Mouse (Mus musculus) embryonic facial prominence, embryonic 12.5 days (tissue): ENCODE measurements around the gene Kif27. TPM values are rescaled to one million over a fixed set of nuclear protein-coding genes. Genes with fewer than 3 reads are reported as not detected.
A peak's percentile ranks its signal among the peaks of the same experiment; 100 is the strongest.
"Not testable (repeated sequence)": the region's sequence is repeated elsewhere in the genome, so short reads cannot be mapped to it uniquely, and the experiment has no call there.

Source experiments
- ATAC-seq: fragments of 200-750 bp; cut with Nextera tagmentation; 2 replicates; pipeline ENCODE4 v1.8.0; 2017; ENCODE audit not compliant: insufficient number of reproducible peaks, insufficient read depth, low FRiP score, low TSS enrichment
- H3K27ac ChIP-seq: fragments of 300-500 bp; sonication (generic); 2 replicates; pipeline ENCODE4 v1.5.1; 2016; ENCODE audit warnings: mild to moderate bottlenecking
- H3K27me3 ChIP-seq: fragments of 300-500 bp; sonication (generic); 2 replicates; pipeline ENCODE4 v1.6.1; 2016; ENCODE audit warnings: mild to moderate bottlenecking, moderate library complexity
- H3K36me3 ChIP-seq: fragments of 300-500 bp; sonication (generic); 2 replicates; pipeline ENCODE4 v1.6.1; 2016; ENCODE audit warnings: mild to moderate bottlenecking
- H3K4me1 ChIP-seq: fragments of 300-500 bp; sonication (generic); 2 replicates; pipeline ENCODE4 v1.6.1; 2016
- H3K4me2 ChIP-seq: fragments of 300-500 bp; sonication (generic); replicated peaks from 2 replicates; pipeline ENCODE4 v1.6.1; 2016; ENCODE audit warnings: mild to moderate bottlenecking, moderate library complexity
- H3K4me3 ChIP-seq: fragments of 300-500 bp; sonication (generic); 2 replicates; pipeline ENCODE4 v1.5.1; 2016; ENCODE audit warnings: mild to moderate bottlenecking
- H3K9ac ChIP-seq: fragments of 300-500 bp; sonication (generic); 2 replicates; pipeline ENCODE4 v1.6.1; 2016; ENCODE audit warnings: mild to moderate bottlenecking, moderate library complexity
- H3K9me3 ChIP-seq: fragments of 300-500 bp; sonication (generic); 2 replicates; pipeline ENCODE4 v1.6.1; 2016; ENCODE audit warnings: mild to moderate bottlenecking, moderate library complexity
- WGBS: fragments of 180-500 bp; shearing (Covaris S2); methylation state at CpG from one replicate; pipeline ENCODE4 v1.1.7; 2016; 5-methylcytosine and 5-hydroxymethylcytosine counted together
- polyA plus RNA-seq: library from polyadenylated mRNA; unstranded; fragments of >200 nt; fragmentation: Nextera tagmentation; extraction: Ambion mirVana; gene quantifications from 2 replicates; pipeline ENCODE4 v1.2.1, GENCODE M21; 2016

Kif27 gene
- polyA plus RNA-seq = 0.90 and 1.2 TPM in 2 replicates

- Histone ChIP-seq H3K27ac (0 out of 2 replicates have a peak within 1 kb of the TSS, but pooled peaks have one; percentile 46), H3K4me1 (no peaks in the 10 kb centered on the region; the same call in 1 of the 2 replicates), H3K27me3 (no peaks in the 10 kb centered on the region), H3K4me2 (peak within 1 kb of the TSS; percentile 91), H3K9me3 (no peaks in the 10 kb centered on the region), H3K36me3 (no peaks in the 10 kb centered on the region), H3K9ac (peak within 1 kb of the TSS; percentile 60), H3K4me3 (peak within 1 kb of the TSS; percentile 66)
- WGBS = 1% methylated on average over 74 of the region's 85 CpGs
- ATAC-seq = peak; percentile 98
These were observed at the start of gene Kif27 for GRCm38 (mm10) chr13:58358629-58359303. Gene Kif27 (minus strand): TSS chr13:58359122.

- WGBS = 9% methylated on average over 17 of the region's 17 CpGs
- Histone ChIP-seq H3K4me3 (peak within 1 kb of the TSS; percentile 96), H3K9ac (peak within 1 kb of the TSS; percentile 100), H3K4me2 (peak within 1 kb of the TSS; percentile 52), H3K27ac (peak within 1 kb of the TSS; percentile 99)
- H3K4me1 ChIP-seq, H3K36me3 ChIP-seq, H3K9me3 ChIP-seq, ATAC-seq, H3K27me3 ChIP-seq: not testable (repeated sequence)
These were observed 44.3 kb upstream of the Kif27 start, which contains the start of gene Hnrnpk for GRCm38 (mm10) chr13:58403243-58403642. Gene Hnrnpk (minus strand): TSS chr13:58403343.

GRCm38 (mm10) chr13:58402744-58403110, 43.8 kb upstream of the Kif27 start:
- ATAC-seq = peak; percentile 58
- Histone ChIP-seq H3K4me2 (peak overlapping the region; percentile 52), H3K9me3 (no peaks in the 10 kb centered on the region), H3K9ac (peak overlapping the region; percentile 100), H3K4me3 (peak overlapping the region; percentile 96), H3K4me1 (no peaks in the 10 kb centered on the region), H3K27ac (peak overlapping the region; percentile 99), H3K36me3 (peaks cover 4% of the 10 kb centered on the region), H3K27me3 (no peaks in the 10 kb centered on the region)
- WGBS = 0% methylated on average over 31 of the region's 48 CpGs

- peak within 1 kb of the TSS; percentile 99 for H3K27ac ChIP-seq
- under 1% methylated on average over 91 of the region's 91 CpGs for WGBS
- peak; percentile 93 for ATAC-seq
These were observed 43.3 kb upstream of the Kif27 start, which contains the start of gene Rmi1 for GRCm38 (mm10) chr13:58402003-58402743. Gene Rmi1 (plus strand): TSS chr13:58402248.

GRCm38 (mm10) chr13:58401135-58402002, 42.4 kb upstream of the Kif27 start:
- Histone ChIP-seq H3K9me3 (no peaks in the 10 kb centered on the region), H3K36me3 (peaks cover 14% of the 10 kb centered on the region), H3K4me1 (no peaks in the 10 kb centered on the region), H3K4me3 (peak overlapping the region; percentile 96), H3K4me2 (peak overlapping the region; percentile 69), H3K27ac (peak overlapping the region; percentile 99), H3K9ac (peak overlapping the region; percentile 100), H3K27me3 (no peaks in the 10 kb centered on the region)
- under 1% methylated on average over 83 of the region's 100 CpGs for WGBS
- ATAC-seq = peak; percentile 32

More at GRCm38 (mm10) chr13:58402003-58402743, 43.3 kb upstream of the Kif27 start, which contains the start of gene Rmi1:
- peaks cover 10% of the 10 kb centered on the region for H3K36me3 ChIP-seq
- peak within 1 kb of the TSS; percentile 100 for H3K9ac ChIP-seq
- H3K4me1 ChIP-seq = no peaks in the 10 kb centered on the region
- H3K4me2 ChIP-seq = peak within 1 kb of the TSS; percentile 69
- no peaks in the 10 kb centered on the region for H3K27me3 ChIP-seq
- H3K9me3 ChIP-seq = no peaks in the 10 kb centered on the region
- H3K4me3 ChIP-seq = peak within 1 kb of the TSS; percentile 96

DNA sequence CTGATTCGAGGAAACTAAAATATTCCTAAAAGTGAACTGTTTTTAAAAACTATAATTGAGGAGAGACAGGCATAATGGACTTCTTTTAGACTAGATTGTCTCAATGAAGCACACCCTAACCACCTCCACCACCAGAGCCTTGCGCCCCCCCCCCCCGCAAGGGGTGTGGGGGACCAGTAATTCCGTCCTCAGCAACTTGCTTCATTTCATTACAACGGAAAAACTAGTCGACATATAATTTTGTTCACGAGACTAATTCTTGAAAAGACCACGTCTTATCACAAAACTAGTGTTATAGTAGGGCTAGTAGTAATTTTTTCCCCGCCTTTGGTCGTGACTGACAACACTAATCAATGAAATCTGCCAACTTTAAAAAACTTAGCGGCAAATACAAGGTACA, 41.7 kb upstream of the Kif27 start:
- under 1% methylated on average over 11 of the region's 11 CpGs for WGBS
- peak overlapping the region; percentile 99; the same call in 1 of the 2 replicates for H3K27ac ChIP-seq
- H3K4me1 ChIP-seq = no peaks in the 10 kb centered on the region
- peak overlapping the region; percentile 96 for H3K4me3 ChIP-seq
- no peaks in the 10 kb centered on the region for H3K9me3 ChIP-seq
- ATAC-seq = no peak
- H3K36me3 ChIP-seq = peaks cover 21% of the 10 kb centered on the region
- H3K4me2 ChIP-seq = peak overlapping the region; percentile 69
- H3K27me3 ChIP-seq = no peaks in the 10 kb centered on the region
- peak overlapping the region; percentile 100 for H3K9ac ChIP-seq

GRCm38 (mm10) chr13:58397651-58398050, 38.7 kb upstream of the Kif27 start:
- no peak overlapping the region for H3K9ac ChIP-seq
- H3K27me3 ChIP-seq = no peaks in the 10 kb centered on the region
- H3K27ac ChIP-seq = no peak overlapping the region
- H3K36me3 ChIP-seq = peaks cover 42% of the 10 kb centered on the region
- 92% methylated on average over 13 of the region's 13 CpGs for WGBS
- no peaks in the 10 kb centered on the region for H3K9me3 ChIP-seq
- ATAC-seq = no peak
- no peak overlapping the region for H3K4me2 ChIP-seq
- H3K4me3 ChIP-seq = no peak overlapping the region
- H3K4me1 ChIP-seq = no peaks in the 10 kb centered on the region

GRCm38 (mm10) chr13:58394392-58394791, 35.5 kb upstream of the Kif27 start:
- not testable (repeated sequence) for H3K4me1 ChIP-seq, H3K27ac ChIP-seq, H3K9ac ChIP-seq, H3K9me3 ChIP-seq, H3K4me3 ChIP-seq, ATAC-seq, H3K27me3 ChIP-seq, H3K4me2 ChIP-seq
- 88% methylated on average over 11 of the region's 11 CpGs for WGBS
- peaks cover 52% of the 10 kb centered on the region for H3K36me3 ChIP-seq

- Histone ChIP-seq H3K4me2 (no peak overlapping the region), H3K9me3 (no peaks in the 10 kb centered on the region), H3K27me3 (no peaks in the 10 kb centered on the region), H3K9ac (no peak overlapping the region), H3K27ac (no peak overlapping the region), H3K4me3 (no peak overlapping the region), H3K4me1 (0 out of 2 replicates have a peak, but pooled peaks cover 5% of the 10 kb centered on the region), H3K36me3 (peaks cover 23% of the 10 kb centered on the region)
- ATAC-seq = no peak
- WGBS = 86% methylated on average over 2 of the region's 2 CpGs
These were observed 30.5 kb upstream of the Kif27 start for GRCm38 (mm10) chr13:58389324-58389951.

- H3K9ac ChIP-seq = no peak overlapping the region
- H3K9me3 ChIP-seq = no peaks in the 10 kb centered on the region
- no peak overlapping the region for H3K4me2 ChIP-seq
- H3K27ac ChIP-seq = no peak overlapping the region
- WGBS = 53% methylated on average over 3 of the region's 3 CpGs
- H3K27me3 ChIP-seq = no peaks in the 10 kb centered on the region
- H3K36me3 ChIP-seq = peaks cover 15% of the 10 kb centered on the region
- ATAC-seq = no peak
- H3K4me1 ChIP-seq = 0 out of 2 replicates have a peak, but pooled peaks cover 10% of the 10 kb centered on the region
- no peak overlapping the region for H3K4me3 ChIP-seq
These were observed 29.5 kb upstream of the Kif27 start for GRCm38 (mm10) chr13:58388379-58388778.

GRCm38 (mm10) chr13:58387948-58388347, 29.0 kb upstream of the Kif27 start:
- Histone ChIP-seq H3K9me3 (no peaks in the 10 kb centered on the region), H3K4me1 (0 out of 2 replicates have a peak, but pooled peaks cover 10% of the 10 kb centered on the region), H3K4me3 (no peak overlapping the region), H3K4me2 (no peak overlapping the region), H3K27ac (no peak overlapping the region), H3K27me3 (no peaks in the 10 kb centered on the region), H3K36me3 (peaks cover 13% of the 10 kb centered on the region), H3K9ac (no peak overlapping the region)
- WGBS = 13% methylated on average over 7 of the region's 7 CpGs
- ATAC-seq = no peak
